Mouse (Mus musculus): ENCODE data around the gene Slc25a26. TPM values are rescaled to one million over a fixed set of nuclear protein-coding genes. Genes with fewer than 3 reads are reported as not detected.

The Slc25a26 gene
- polyA plus RNA-seq (2014; fragmentation: Illumina TruSeq; extraction: RNeasy Lipid Tissue Mini Kit (QIAGEN cat#74804); ENCODE audit: low read depth, low replicate concordance): 10.0 TPM

DNA sequence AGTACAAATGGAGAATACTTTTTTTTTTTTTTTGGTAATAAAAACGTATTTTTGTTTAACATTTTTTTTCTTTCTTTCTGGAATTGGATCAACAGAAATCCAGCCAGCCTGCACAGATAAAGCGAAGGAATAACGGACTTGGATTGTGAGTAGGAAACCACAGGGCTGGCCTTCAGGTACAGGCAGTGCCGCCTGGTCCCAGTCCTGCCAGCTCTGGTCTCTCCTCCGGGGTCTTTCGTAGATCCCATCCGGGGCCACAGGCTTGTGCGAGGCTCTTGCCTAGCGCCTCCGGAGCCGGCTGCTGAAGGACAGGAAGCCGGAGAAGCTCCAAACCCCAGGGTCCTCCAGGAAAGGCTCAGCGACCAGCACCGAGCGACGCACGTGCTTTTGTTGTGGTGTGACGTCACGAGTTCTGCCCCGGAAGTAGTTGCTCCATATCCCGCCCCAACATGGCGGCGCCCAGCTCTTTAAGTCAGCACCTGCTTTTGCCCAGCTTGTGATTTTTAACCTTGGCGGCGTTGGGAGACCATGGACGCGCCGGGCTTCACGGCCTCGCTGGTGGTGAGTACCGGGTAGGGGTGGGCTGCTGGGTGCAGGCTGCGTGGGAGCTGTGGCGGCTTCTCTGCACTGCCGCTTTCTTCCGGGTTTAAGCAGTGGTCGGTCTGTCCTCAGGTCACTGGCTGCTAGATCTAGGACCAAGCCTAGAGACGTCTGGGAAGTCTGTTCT lies at the start of gene Slc25a26:
Gene Slc25a26, plus strand, starts transcription at position 435 of the 727 bp plus-strand sequence.

Other genes starting within 250 kb of the Slc25a26 start
- 9.2 TPM for gene Magi1, start 216.4 kb upstream of the Slc25a26 start, polyA plus RNA-seq (2014; fragmentation: Illumina TruSeq; extraction: RNeasy Lipid Tissue Mini Kit (QIAGEN cat#74804); ENCODE audit: low read depth, low replicate concordance)
- 23.7 TPM for gene Lrig1, start 199.8 kb downstream of the Slc25a26 start, polyA plus RNA-seq (2014; fragmentation: Illumina TruSeq; extraction: RNeasy Lipid Tissue Mini Kit (QIAGEN cat#74804); ENCODE audit: low read depth, low replicate concordance)